Mouse (Mus musculus) cerebellum, adult 2 months (tissue): Measurements from ENCODE around the gene Hoxa13.

ENCODE experiments used
- CTCF ChIP-seq: fragments of 200-500 bp; IDR thresholded peaks from 2 replicates; pipeline ENCODE4 v1.5.1; 2011; ENCODE audit warnings: low read depth, mild to moderate bottlenecking, control low read depth, low read length, moderate library complexity, borderline replicate concordance; ENCODE audit not compliant: insufficient read depth
- POLR2A ChIP-seq: fragments of 200-500 bp; IDR thresholded peaks from 2 replicates; pipeline ENCODE4 v1.6.1; 2011; ENCODE audit warnings: low read length, control low read depth, borderline replicate concordance; ENCODE audit not compliant: insufficient read depth

DNA sequence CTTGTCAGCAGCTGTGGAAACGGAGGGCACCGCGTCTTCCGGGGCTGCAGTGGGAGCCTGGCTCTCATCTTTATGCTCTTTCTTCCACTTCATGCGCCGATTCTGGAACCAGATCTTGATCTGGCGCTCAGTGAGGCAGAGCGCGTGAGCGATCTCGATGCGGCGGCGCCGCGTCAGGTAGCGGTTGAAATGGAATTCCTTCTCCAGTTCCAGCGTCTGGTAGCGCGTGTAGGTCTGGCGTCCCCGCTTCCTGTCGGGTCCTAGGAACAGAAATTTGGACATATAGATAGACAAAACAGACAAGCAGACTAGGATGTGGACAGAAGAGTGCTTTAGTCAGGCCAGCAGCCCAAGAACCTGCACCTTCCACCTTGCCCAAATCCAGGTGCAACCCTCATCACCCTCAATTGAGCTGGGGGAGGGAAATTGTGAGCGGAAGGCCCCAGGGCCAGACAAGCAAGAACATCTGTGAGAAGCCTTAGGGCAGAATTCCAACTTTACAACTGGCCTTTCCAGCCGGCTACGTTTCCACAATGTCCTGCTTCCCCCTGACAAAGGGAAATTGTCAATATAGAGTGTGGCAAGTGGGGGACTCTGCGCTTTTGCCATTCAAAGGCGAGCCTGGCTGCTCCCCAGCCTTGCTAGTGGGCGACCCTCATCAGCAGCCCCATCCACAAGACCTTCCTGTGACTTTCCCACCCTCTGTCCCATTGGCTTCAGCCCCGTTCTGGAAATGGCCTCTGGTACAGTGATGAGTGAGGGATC is 44.7 kb downstream of the Hoxa13 start:
- TF ChIP-seq CTCF (no peak), POLR2A (no peak)
